Comparison of ENCODE assay signal across 8 mouse cellular contexts in genomic region chr10:30199501-30199900, GRCm38 (mm10). TPM values are rescaled to one million over a fixed set of nuclear protein-coding genes. Genes with fewer than 3 reads are reported as not detected.
A peak's percentile ranks its signal among the peaks of the same experiment; 100 is the strongest.
DNase-seq lines count a peak whose midpoint lies in the region; TF ChIP-seq lines count a peak whose summit lies in the region.

No protein-coding gene starts in this region.

- peaks cover 18% of the 10 kb centered on the region for H3K79me2 ChIP-seq in MEL (ENCODE audit: control insufficient read depth, insufficient read depth, low read length, poor library complexity)

- 64% methylated on average over 5 of the region's 5 CpGs for WGBS in hindbrain, embryonic 10.5 days
- 66% methylated on average over 5 of the region's 5 CpGs for WGBS in midbrain, embryonic 10.5 days

- H3K9ac ChIP-seq in MEL (ENCODE audit: control insufficient read depth, low read depth, low read length, poor library complexity, severe bottlenecking): peak overlapping the region; percentile 79

- no peak for TF ChIP-seq CTCF in MEL (IDR thresholded peaks at IDR 0.05 in 2 of 3, conservative IDR thresholded peaks at IDR 0.05 in 1 of 3; ENCODE audit: control insufficient read depth in 1 of 3, insufficient read depth in 1 of 3, low read depth in 2 of 3, low read length in 3 of 3, poor library complexity in 1 of 3, severe bottlenecking in 1 of 3)

- no peak overlapping the region for H3K27ac ChIP-seq in MEL (ENCODE audit: control insufficient read depth, low read depth, low read length)
- H3K27ac ChIP-seq in hindbrain, embryonic 10.5 days: peak overlapping the region; percentile 94; the same call in 1 of the 2 replicates
- H3K27ac ChIP-seq in midbrain, embryonic 10.5 days (replicated peaks): peak overlapping the region; percentile 93

- H3K4me3 ChIP-seq in MEL (ENCODE audit: control insufficient read depth in 1 of 2, insufficient read depth in 1 of 2, low read depth in 2 of 2, low read length in 2 of 2): peak overlapping the region; percentile 64 to 79
- peak overlapping the region; percentile 92 for H3K4me3 ChIP-seq in hindbrain, embryonic 10.5 days
- peak overlapping the region; percentile 92 for H3K4me3 ChIP-seq in midbrain, embryonic 10.5 days

- no peak for TF ChIP-seq RAD21 in MEL (IDR thresholded peaks at IDR 0.05; ENCODE audit: low read depth, low read length)

- H3K9me3 ChIP-seq in MEL (replicated peaks; ENCODE audit: insufficient read depth, low read length): no peaks in the 10 kb centered on the region
- no peaks in the 10 kb centered on the region for H3K9me3 ChIP-seq in hindbrain, embryonic 10.5 days
- no peaks in the 10 kb centered on the region for H3K9me3 ChIP-seq in midbrain, embryonic 10.5 days (replicated peaks)

- peak; percentile 1 for DNase-seq in kidney, adult 11 months
- no peak for DNase-seq in kidney, adult 18-20 months
- peak; percentile 38 for DNase-seq in MEL (ENCODE audit: low read depth, low spot score)
- DNase-seq in hindbrain, embryonic 10.5 days (ENCODE audit: low spot score): no peak
- no peak for DNase-seq in midbrain, embryonic 10.5 days (ENCODE audit: low spot score)
- DNase-seq in right cerebral cortex, postnatal 4 days: no peak
- DNase-seq in yolk sac, embryonic 10.5 days (ENCODE audit: low spot score): no peak
- DNase-seq in adrenal gland, adult 8-10 months: no peak

- no peaks in the 10 kb centered on the region for H3K27me3 ChIP-seq in MEL (ENCODE audit: control insufficient read depth in 1 of 2, insufficient read depth in 2 of 2, low read length in 2 of 2)
- H3K27me3 ChIP-seq in hindbrain, embryonic 10.5 days (ENCODE audit: insufficient read depth, poor library complexity, severe bottlenecking): no peaks in the 10 kb centered on the region
- H3K27me3 ChIP-seq in midbrain, embryonic 10.5 days (ENCODE audit: low read depth, poor library complexity, severe bottlenecking): no peaks in the 10 kb centered on the region

- no peak for TF ChIP-seq POLR2A in MEL (IDR thresholded peaks at IDR 0.05; ENCODE audit: control insufficient read depth in 1 of 2, insufficient read depth in 1 of 2, low read depth in 1 of 2, low read length in 2 of 2, poor library complexity in 1 of 2)

- H3K4me1 ChIP-seq in MEL (ENCODE audit: control insufficient read depth in 1 of 2, insufficient read depth in 2 of 2, low read length in 2 of 2): peaks cover 2 to 11% of the 10 kb centered on the region in 2 experiments
- peaks cover 11% of the 10 kb centered on the region for H3K4me1 ChIP-seq in hindbrain, embryonic 10.5 days (replicated peaks)
- peaks cover 12% of the 10 kb centered on the region for H3K4me1 ChIP-seq in midbrain, embryonic 10.5 days

- peaks cover 5 to 18% of the 10 kb centered on the region in 2 experiments; a peak in 3 of 4 replicates for H3K36me3 ChIP-seq in MEL (ENCODE audit: control insufficient read depth in 1 of 2, insufficient read depth in 2 of 2, low read length in 2 of 2)
- peaks cover 21% of the 10 kb centered on the region for H3K36me3 ChIP-seq in hindbrain, embryonic 10.5 days
- peaks cover 23% of the 10 kb centered on the region for H3K36me3 ChIP-seq in midbrain, embryonic 10.5 days

- no peak for TF ChIP-seq EP300 in MEL (IDR thresholded peaks at IDR 0.05; ENCODE audit: low read depth in 1 of 2, low read length in 2 of 2)

TF ChIP-seq in MEL, 35 proteins besides CTCF, POLR2A, EP300 and RAD21:
- no peak for TF ChIP-seq ETS1 (IDR thresholded peaks at IDR 0.05; ENCODE audit: low read depth, low read length)
- no peak for TF ChIP-seq POLR2AphosphoS5 (IDR thresholded peaks at IDR 0.05; ENCODE audit: borderline replicate concordance, low read depth, low read length)
- no peak for TF ChIP-seq MEF2A (IDR thresholded peaks at IDR 0.05; ENCODE audit: extremely low read depth, insufficient replicate concordance, low read depth, low read length, poor library complexity, severe bottlenecking)
- no peak for TF ChIP-seq RCOR1 (IDR thresholded peaks at IDR 0.05; ENCODE audit: low read depth, low read length)
- TF ChIP-seq E2F4 (IDR thresholded peaks at IDR 0.05; ENCODE audit: borderline replicate concordance, low read depth, low read length): no peak
- no peak for TF ChIP-seq SIN3A (IDR thresholded peaks at IDR 0.05; ENCODE audit: low read length)
- TF ChIP-seq HCFC1 (IDR thresholded peaks at IDR 0.05; ENCODE audit: low read depth, low read length): no peak
- no peak for TF ChIP-seq USF2 (IDR thresholded peaks at IDR 0.05; ENCODE audit: borderline replicate concordance in 1 of 2, insufficient read depth in 1 of 2, low read depth in 1 of 2, low read length in 2 of 2)
- no peak for TF ChIP-seq MYB (IDR thresholded peaks at IDR 0.05; ENCODE audit: low read depth, low read length)
- no peak for TF ChIP-seq SMC3 (IDR thresholded peaks at IDR 0.05; ENCODE audit: low read depth, low read length)

RNA-seq across cellular contexts. Expression of gene Cenpw, which starts 0.9 kb away (rescaled TPM):
- 50.9 and 55.2 TPM in 2 replicates for total RNA-seq in MEL (2012; rRNA removed)
- polyA plus RNA-seq in MEL (2012; ENCODE audit: insufficient read depth in 1 of 2, insufficient read length in 2 of 2, low read depth in 1 of 2, low replicate concordance in 2 of 2, missing spikeins in 1 of 2): 10 to 100 TPM in 1 of 2 experiments, not detected in 1; 33.2 TPM
- polyA plus RNA-seq in hindbrain, embryonic 10.5 days (2016; fragmentation: Nextera tagmentation; extraction: Ambion mirVana): 56.0 and 69.9 TPM in 2 replicates
- polyA plus RNA-seq in midbrain, embryonic 10.5 days (2016; fragmentation: Nextera tagmentation; extraction: Ambion mirVana): 66.6 and 85.4 TPM in 2 replicates
- 1 to 10 TPM; 1.4 to 2.3 (median 1.9) TPM for total RNA-seq in adrenal gland, adult 8-10 months (2022)

Comparison
In these comparisons a context has a peak if more than half of its experiments do, and no peak if none do; other contexts are left out.
1. DNase-seq: peak in kidney, adult 11 months (single experiment) and MEL (single experiment); none in kidney, adult 18-20 months (single experiment), hindbrain, embryonic 10.5 days (single experiment), midbrain, embryonic 10.5 days (single experiment), right cerebral cortex, postnatal 4 days (single experiment), yolk sac, embryonic 10.5 days (single experiment) and adrenal gland, adult 8-10 months (single experiment).
2. Peak in every context shown above with its lines, with median percentiles within 50 percentile points of each other: H3K4me3 ChIP-seq.